Mouse (Mus musculus) stomach, postnatal 0 days (tissue): ENCODE measurements around the gene Mrap2.

Source experiments
- CTCF ChIP-seq: IDR thresholded peaks from 2 replicates; pipeline ENCODE4 v1.5.1; 2016; ENCODE audit warnings: antibody characterized with exemption, low read depth, mild to moderate bottlenecking, moderate library complexity
- EP300 ChIP-seq: optimal IDR thresholded peaks from 2 replicates; pipeline ENCODE3; 2016; ENCODE audit warnings: antibody characterized with exemption

- no peak for TF ChIP-seq EP300
- no peak for TF ChIP-seq CTCF
Observed at GRCm38 (mm10) chr9:87213204-87213603, 69.1 kb downstream of the Mrap2 start.
